Mouse (Mus musculus): ENCODE data around the gene Kdf1. TPM values are rescaled to one million over a fixed set of nuclear protein-coding genes. Genes with fewer than 3 reads are reported as not detected.
"Not testable (repeated sequence)": the region's sequence is repeated elsewhere in the genome, so short reads cannot be mapped to it uniquely, and the experiment has no call there.

Gene Kdf1
- polyA plus RNA-seq, 1 experiment from 2014 or later: 0.41 TPM

DNA sequence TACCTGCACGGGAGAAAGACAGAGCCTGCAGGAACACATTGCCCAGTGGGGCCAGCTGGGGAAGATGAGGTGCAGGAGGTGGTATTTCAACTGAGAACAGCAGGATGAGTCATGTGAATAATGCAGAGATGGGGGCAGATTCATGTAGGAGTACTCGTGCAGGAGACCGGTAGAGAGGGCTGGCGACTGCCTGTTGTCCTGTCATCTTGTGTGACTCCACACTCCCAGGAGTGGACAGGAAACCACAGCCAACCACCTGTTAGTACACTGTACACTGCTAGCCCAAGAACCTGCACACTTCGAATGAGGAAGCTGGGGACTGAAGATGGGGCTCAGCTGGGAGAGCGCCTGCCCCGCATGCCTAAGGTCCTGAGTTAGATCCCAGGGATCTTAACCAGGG, 17.2 kb upstream of the Kdf1 start:
- H3K9me3 ChIP-seq: no peaks in the 10 kb centered on the region
- peaks cover 36% of the 10 kb centered on the region for H3K27me3 ChIP-seq
- WGBS: 68% methylated on average over 7 of the region's 7 CpGs
- H3K27ac ChIP-seq (replicated peaks): no peak overlapping the region
- H3K4me2 ChIP-seq (replicated peaks): no peak overlapping the region
- H3K36me3 ChIP-seq: no peaks in the 10 kb centered on the region
- no peak for ATAC-seq (replicated peaks)
- no peak overlapping the region for H3K9ac ChIP-seq (replicated peaks)
- peaks cover 36% of the 10 kb centered on the region for H3K4me1 ChIP-seq
- H3K4me3 ChIP-seq: no peak overlapping the region

DNA sequence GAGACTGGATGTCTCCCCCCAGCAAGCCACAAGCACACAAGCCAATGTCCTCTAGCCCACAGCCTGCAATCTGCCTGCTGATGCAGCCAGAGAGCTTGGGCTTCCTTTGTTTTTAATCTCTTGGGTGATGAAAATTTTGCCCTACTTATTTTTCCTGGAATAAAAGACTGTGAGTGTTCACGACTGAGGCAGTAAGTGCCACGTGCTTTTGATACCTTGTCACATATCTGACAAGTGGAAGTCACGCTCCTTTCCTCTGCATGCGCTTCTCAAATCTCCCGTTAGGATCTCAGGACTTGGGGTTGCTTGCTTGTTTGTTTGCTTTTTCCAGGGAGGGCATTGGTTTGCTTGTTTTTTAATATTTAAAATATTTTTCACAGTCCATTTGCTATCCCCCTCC, 14.5 kb upstream of the Kdf1 start:
- H3K4me2 ChIP-seq (replicated peaks): no peak overlapping the region
- H3K9ac ChIP-seq (replicated peaks): no peak overlapping the region
- no peaks in the 10 kb centered on the region for H3K36me3 ChIP-seq
- H3K4me1 ChIP-seq: peaks cover 24% of the 10 kb centered on the region
- peaks cover 16% of the 10 kb centered on the region for H3K27me3 ChIP-seq
- H3K27ac ChIP-seq (replicated peaks): no peak overlapping the region
- ATAC-seq (replicated peaks): no peak
- no peak overlapping the region for H3K4me3 ChIP-seq
- 46% methylated on average over 5 of the region's 5 CpGs for WGBS
- no peaks in the 10 kb centered on the region for H3K9me3 ChIP-seq

DNA sequence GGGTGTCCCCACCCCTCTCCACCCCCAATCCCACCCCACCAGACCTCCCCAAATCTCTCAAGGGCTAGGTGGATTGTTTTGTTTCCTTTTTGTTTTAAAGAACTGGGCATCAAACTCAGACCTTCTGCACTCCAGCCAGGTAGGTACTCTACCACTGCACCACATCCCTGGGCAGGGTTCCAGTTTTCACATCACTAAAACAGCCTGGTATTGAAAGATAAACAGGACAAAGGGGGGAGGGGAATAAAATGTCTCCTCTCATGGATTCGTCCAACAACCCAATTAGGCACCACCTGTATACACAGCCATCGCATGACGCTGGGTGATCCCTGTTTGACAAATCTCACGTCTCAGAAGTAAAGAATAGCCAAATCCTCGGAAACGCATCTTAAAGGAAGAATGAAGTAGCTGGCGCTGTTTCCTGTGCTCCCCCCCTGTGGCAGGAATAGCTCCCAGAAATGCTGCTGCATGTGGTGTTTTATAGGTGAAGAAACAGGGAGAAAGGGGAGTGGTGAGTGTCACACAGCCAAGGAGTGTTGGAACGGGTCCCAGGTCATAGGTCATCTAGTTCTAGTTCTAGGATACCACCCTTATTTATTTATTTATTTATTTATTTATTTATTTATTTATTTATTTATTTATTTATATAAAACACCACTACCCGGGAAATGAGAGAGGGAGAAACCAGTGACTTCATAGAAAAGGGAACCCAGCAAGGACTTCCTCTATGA, 13.8 kb upstream of the Kdf1 start:
- Histone ChIP-seq H3K4me2 (replicated peaks) (no peak overlapping the region), H3K27me3 (peaks cover 10% of the 10 kb centered on the region), H3K9me3 (no peaks in the 10 kb centered on the region), H3K9ac (replicated peaks) (no peak overlapping the region), H3K4me1 (peaks cover 26% of the 10 kb centered on the region), H3K4me3 (no peak overlapping the region), H3K36me3 (no peaks in the 10 kb centered on the region), H3K27ac (replicated peaks) (no peak overlapping the region)
- 60% methylated on average over 9 of the region's 9 CpGs for WGBS
- no peak for ATAC-seq (replicated peaks)

DNA sequence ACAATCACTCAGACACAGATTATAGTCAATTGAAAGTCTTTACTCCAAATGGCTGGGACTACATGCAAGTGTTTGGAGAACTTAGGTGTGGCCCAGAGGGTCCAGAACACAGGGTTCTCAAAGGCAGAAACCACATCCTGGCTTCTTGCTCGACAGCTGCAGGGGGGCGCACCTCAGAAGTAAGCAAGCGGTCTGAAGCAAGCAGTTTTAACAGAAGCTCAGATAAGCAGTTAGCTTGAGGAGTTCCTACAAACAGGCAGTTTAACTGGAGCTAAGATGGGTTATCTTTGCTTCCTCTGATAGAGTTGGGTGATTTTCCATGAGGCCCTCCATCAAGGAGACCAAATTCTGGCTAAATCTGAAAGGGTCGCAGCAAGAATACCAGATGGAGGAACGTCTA, 12.2 kb upstream of the Kdf1 start:
- WGBS: 76% methylated on average over 5 of the region's 5 CpGs
- H3K4me3 ChIP-seq: no peak overlapping the region
- peaks cover under 1% of the 10 kb centered on the region for H3K27me3 ChIP-seq
- no peak overlapping the region for H3K27ac ChIP-seq (replicated peaks)
- H3K36me3 ChIP-seq: no peaks in the 10 kb centered on the region
- no peaks in the 10 kb centered on the region for H3K9me3 ChIP-seq
- no peak overlapping the region for H3K4me2 ChIP-seq (replicated peaks)
- peaks cover 26% of the 10 kb centered on the region for H3K4me1 ChIP-seq
- H3K9ac ChIP-seq (replicated peaks): no peak overlapping the region
- ATAC-seq (replicated peaks): no peak

DNA sequence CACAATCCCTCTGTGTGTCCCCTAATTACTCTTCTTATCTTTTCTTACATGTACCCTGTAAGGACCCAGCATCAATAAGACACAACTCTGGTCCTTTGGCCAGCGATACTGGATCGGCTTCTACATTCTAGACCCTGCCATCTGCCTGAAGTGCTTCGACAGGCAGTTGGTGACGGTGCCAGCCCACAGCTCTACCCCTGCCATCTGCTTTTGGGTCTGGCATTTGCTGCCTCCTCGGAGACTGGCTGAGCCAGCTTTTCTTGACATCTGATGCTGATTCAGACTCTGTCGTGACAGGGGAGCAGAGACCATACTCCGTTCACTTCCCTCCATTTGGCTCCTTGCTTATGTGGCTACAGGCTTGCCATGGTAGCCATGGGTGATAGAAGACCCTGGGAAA, 9.8 kb upstream of the Kdf1 start:
- ATAC-seq (replicated peaks): peak; percentile 82
- 59% methylated on average over 7 of the region's 7 CpGs for WGBS
- H3K4me3 ChIP-seq: no peak overlapping the region
- H3K4me1 ChIP-seq: peaks cover 21% of the 10 kb centered on the region
- H3K9me3 ChIP-seq: no peaks in the 10 kb centered on the region
- no peak overlapping the region for H3K9ac ChIP-seq (replicated peaks)
- no peak overlapping the region for H3K4me2 ChIP-seq (replicated peaks)
- peak overlapping the region; percentile 78 for H3K27ac ChIP-seq (replicated peaks)
- H3K27me3 ChIP-seq: no peaks in the 10 kb centered on the region
- no peaks in the 10 kb centered on the region for H3K36me3 ChIP-seq

DNA sequence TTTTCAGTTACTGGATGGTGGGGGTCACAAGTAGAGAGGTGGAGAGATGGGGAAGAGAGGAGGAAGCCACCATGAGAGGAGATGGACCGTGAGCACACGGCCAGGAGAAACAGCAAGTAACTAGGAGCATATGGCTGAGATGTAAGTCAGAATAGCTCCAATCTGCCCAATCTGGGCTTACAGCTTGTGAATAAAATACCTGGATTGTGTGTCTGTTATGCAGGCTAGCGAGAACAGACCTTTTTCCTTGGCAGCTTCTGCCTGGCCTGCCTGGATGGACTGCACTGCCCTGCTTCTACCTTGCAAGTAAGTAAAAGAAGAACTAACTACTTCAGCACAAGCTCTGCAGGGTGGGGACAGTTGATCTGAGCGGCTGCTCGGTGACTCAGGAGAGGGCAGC, 7.7 kb upstream of the Kdf1 start:
- H3K4me1 ChIP-seq: peaks cover 12% of the 10 kb centered on the region
- 70% methylated on average over 5 of the region's 5 CpGs for WGBS

DNA sequence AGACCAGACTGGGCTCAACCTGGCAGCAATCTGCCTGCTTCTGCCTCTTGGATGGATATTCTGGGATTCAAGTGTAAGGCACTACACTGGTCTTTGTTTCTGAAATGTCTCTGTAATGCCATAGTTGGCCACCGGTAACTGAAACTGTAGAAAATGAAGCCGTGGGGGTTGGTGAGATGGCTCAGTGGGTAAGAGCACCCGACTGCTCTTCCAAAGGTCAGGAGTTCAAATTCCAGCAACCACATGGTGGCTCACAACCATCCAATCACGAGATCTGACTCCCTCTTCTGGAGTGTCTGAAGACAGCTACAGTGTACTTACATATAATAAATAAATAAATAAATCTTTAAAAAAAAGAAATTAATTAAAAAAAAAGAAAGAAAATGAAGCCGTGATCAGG, 6.3 kb upstream of the Kdf1 start:
- ATAC-seq (replicated peaks); H3K27ac ChIP-seq (replicated peaks): not testable (repeated sequence)
- 48% methylated on average over 5 of the region's 5 CpGs for WGBS

More for the DNA sequence above, 7.7 kb upstream of the Kdf1 start:
- no peaks in the 10 kb centered on the region for H3K36me3 ChIP-seq
- H3K9ac ChIP-seq (replicated peaks): no peak overlapping the region
- H3K4me3 ChIP-seq: no peak overlapping the region
- no peak overlapping the region for H3K27ac ChIP-seq (replicated peaks)
- ATAC-seq (replicated peaks): no peak
- no peaks in the 10 kb centered on the region for H3K9me3 ChIP-seq
- H3K27me3 ChIP-seq: peaks cover 2% of the 10 kb centered on the region; the same call in 1 of the 2 replicates
- H3K4me2 ChIP-seq (replicated peaks): no peak overlapping the region

DNA sequence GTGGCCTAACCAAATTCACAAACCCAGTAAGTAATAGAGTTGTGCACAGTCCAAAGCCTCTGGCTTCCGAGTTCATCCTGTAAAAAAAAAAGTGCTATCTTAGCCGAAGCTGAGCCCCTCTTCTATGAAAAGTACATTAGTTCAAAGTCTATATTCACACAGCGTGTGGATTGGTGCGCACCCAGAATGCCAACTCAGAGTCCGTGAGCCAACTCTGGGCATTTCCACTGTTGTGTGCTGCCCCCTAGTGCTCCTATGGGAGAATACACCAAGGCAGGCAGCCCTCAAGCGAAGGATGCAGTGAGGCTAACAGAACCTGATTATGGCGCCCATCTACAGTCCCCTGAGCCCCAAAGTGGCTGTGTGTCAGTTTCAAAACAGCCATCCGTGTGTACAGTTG, 5.8 kb upstream of the Kdf1 start:
- Histone ChIP-seq H3K36me3 (no peaks in the 10 kb centered on the region), H3K27ac (replicated peaks) (no peak overlapping the region), H3K9me3 (no peaks in the 10 kb centered on the region), H3K4me2 (replicated peaks) (no peak overlapping the region), H3K9ac (replicated peaks) (no peak overlapping the region), H3K4me3 (no peak overlapping the region), H3K4me1 (peaks cover 12% of the 10 kb centered on the region), H3K27me3 (peaks cover 16% of the 10 kb centered on the region)
- 0 out of 2 replicates have a peak, but pooled peaks have one; percentile 51 for ATAC-seq (replicated peaks)
- 13% methylated on average over 8 of the region's 8 CpGs for WGBS

More for the DNA sequence above, 6.3 kb upstream of the Kdf1 start:
- Histone ChIP-seq H3K4me1 (peaks cover 12% of the 10 kb centered on the region), H3K27me3 (peaks cover 11% of the 10 kb centered on the region)
- not testable (repeated sequence) for H3K36me3 ChIP-seq; H3K4me3 ChIP-seq; H3K9me3 ChIP-seq; H3K9ac ChIP-seq (replicated peaks); H3K4me2 ChIP-seq (replicated peaks)

DNA sequence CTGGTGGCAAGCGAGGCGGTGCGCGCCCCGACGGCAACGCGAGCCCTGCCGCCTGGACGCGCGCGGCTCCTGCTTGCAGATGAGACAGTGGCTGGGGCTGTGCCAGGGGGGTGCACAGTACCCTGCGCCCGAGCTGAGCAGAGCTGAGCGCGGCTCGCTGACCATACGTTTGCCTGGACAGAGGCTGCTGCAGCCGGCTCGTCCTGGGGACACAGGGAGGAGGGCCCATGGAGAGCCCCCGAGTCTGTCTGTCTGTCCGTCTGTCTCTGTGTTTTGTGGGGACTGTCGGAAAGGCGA, 554 bp downstream of the Kdf1 start:
- H3K4me2 ChIP-seq (replicated peaks): peak overlapping the region; percentile 38
- H3K4me3 ChIP-seq: peak overlapping the region; percentile 30
- H3K27me3 ChIP-seq: peaks cover 46% of the 10 kb centered on the region
- H3K27ac ChIP-seq (replicated peaks): no peak overlapping the region
- H3K4me1 ChIP-seq: peaks cover 8% of the 10 kb centered on the region
- WGBS: 5% methylated on average over 25 of the region's 25 CpGs
- no peak overlapping the region for H3K9ac ChIP-seq (replicated peaks)
- H3K36me3 ChIP-seq: no peaks in the 10 kb centered on the region
- ATAC-seq (replicated peaks): no peak
- H3K9me3 ChIP-seq: no peaks in the 10 kb centered on the region

DNA sequence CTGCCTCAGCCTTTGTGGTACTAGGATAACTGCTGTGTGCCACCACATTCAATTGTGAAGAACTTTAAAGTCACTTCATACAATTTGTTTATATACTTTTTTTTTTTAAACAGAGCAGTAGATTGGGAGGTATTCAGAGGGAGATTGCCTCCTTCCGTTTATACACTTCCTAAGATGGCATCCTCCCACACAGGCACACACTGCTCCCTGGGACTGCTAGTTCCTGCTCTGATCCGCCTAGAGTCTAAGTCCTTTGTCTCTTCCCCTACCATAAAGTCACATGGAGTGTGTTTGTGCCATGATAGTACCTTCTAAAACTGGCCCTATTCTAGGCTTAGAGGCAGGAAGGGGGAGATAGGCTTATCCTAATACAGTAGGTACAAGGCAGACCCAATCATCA, 2.7 kb downstream of the Kdf1 start:
- Histone ChIP-seq H3K4me2 (replicated peaks) (no peak overlapping the region), H3K4me3 (no peak overlapping the region), H3K9me3 (no peaks in the 10 kb centered on the region), H3K27ac (replicated peaks) (no peak overlapping the region), H3K27me3 (peaks cover 42% of the 10 kb centered on the region), H3K36me3 (no peaks in the 10 kb centered on the region), H3K9ac (replicated peaks) (no peak overlapping the region), H3K4me1 (peaks cover 8% of the 10 kb centered on the region)
- WGBS: 69% methylated on average over 2 of the region's 2 CpGs
- no peak for ATAC-seq (replicated peaks)

DNA sequence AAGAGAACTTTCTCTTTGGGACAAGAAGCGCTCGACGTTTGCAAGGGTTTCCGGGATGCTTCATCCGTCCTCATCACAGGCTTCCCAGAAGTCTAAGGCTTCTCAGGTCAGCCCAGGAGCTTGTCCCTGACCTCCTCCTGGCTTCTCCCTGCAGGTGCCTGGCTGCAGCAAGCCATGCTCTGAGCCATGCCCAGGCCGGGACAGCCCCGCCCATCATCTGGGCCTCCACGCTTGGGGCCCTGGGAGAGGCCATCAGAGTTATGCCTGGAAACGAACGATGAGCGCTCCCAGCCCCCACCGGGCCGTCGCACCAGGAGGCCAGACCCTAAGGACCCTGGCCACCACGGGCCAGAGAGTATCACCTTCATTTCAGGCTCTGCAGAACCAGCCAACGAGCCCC, 9.0 kb downstream of the Kdf1 start:
- ATAC-seq (replicated peaks): no peak
- H3K36me3 ChIP-seq: peaks cover 34% of the 10 kb centered on the region
- H3K4me3 ChIP-seq: no peak overlapping the region
- no peak overlapping the region for H3K9ac ChIP-seq (replicated peaks)
- no peak overlapping the region for H3K27ac ChIP-seq (replicated peaks)
- H3K27me3 ChIP-seq: no peaks in the 10 kb centered on the region
- H3K4me1 ChIP-seq: no peaks in the 10 kb centered on the region
- H3K9me3 ChIP-seq: no peaks in the 10 kb centered on the region
- WGBS: 79% methylated on average over 16 of the region's 16 CpGs
- no peak overlapping the region for H3K4me2 ChIP-seq (replicated peaks)

DNA sequence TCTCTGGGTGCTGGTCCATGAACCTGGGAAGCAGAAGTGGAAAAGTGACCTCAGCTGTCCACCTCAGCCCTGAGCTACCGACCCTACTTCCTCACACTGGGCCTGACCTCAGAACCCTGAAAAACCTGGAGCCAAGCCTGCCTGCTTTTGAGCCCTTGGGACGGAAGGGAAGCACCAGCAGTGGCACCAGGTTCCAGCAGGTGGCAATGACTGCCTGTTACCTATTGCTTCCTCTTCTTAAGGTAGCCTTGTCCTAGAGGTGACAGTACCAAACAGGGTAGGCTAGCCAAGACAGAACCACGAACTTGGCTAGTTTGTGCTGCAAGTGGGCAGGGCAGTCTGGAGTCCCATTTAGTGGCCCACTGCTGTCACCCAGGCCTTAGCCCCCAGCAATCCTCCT, 14.0 kb downstream of the Kdf1 start:
- H3K9me3 ChIP-seq: no peaks in the 10 kb centered on the region
- H3K36me3 ChIP-seq: peaks cover 64% of the 10 kb centered on the region
- WGBS: 87% methylated on average over 3 of the region's 3 CpGs
- H3K4me2 ChIP-seq (replicated peaks): no peak overlapping the region
- no peak overlapping the region for H3K4me3 ChIP-seq
- H3K4me1 ChIP-seq: no peaks in the 10 kb centered on the region
- H3K27me3 ChIP-seq: no peaks in the 10 kb centered on the region
- H3K9ac ChIP-seq (replicated peaks): no peak overlapping the region
- H3K27ac ChIP-seq (replicated peaks): no peak overlapping the region
- no peak for ATAC-seq (replicated peaks)

DNA sequence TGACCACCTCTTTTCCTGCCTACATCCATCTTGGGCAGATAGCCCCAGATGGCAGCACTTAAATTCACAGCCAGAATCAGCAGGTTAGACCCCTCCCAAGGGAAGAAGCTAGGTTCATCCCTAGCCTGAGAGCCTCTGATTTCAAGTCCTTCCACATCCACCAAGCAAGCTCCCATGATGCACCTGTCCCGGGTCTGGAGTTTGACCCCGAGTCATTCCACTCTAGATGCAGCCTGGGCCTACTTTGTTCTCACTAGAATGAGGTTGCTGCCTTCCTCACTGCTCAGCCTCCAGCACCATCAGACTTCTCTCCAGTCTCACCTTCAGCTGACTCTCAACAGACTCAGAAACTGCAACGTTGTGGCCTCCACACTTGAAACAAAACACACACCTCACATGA, 17.3 kb downstream of the Kdf1 start:
- H3K4me2 ChIP-seq (replicated peaks): no peak overlapping the region
- no peak for ATAC-seq (replicated peaks)
- no peaks in the 10 kb centered on the region for H3K9me3 ChIP-seq
- 92% methylated on average over 3 of the region's 3 CpGs for WGBS
- no peak overlapping the region for H3K4me3 ChIP-seq
- H3K27ac ChIP-seq (replicated peaks): no peak overlapping the region
- peaks cover 64% of the 10 kb centered on the region for H3K36me3 ChIP-seq
- H3K9ac ChIP-seq (replicated peaks): no peak overlapping the region
- H3K27me3 ChIP-seq: no peaks in the 10 kb centered on the region
- H3K4me1 ChIP-seq: no peaks in the 10 kb centered on the region
